Mouse (Mus musculus): ENCODE measurements around the gene Calu.

- TF ChIP-seq CTCF (IDR thresholded peaks at IDR 0.05; ENCODE audit: low read depth) (no peak), EP300 (IDR thresholded peaks at IDR 0.05; ENCODE audit: low read depth) (no peak)
These were observed 18.4 kb upstream of the Calu start for GRCm38 (mm10) chr6:29329514-29329913.

All from heart, postnatal 0 days (tissue).